Mouse (Mus musculus) liver, embryonic 15.5 days (tissue): Measurements from ENCODE around the gene Dab2. TPM values are rescaled to one million over a fixed set of nuclear protein-coding genes. Genes with fewer than 3 reads are reported as not detected.

ENCODE experiments used
- ATAC-seq: fragments of 200-750 bp; cut with Nextera tagmentation; 2 replicates; pipeline ENCODE4 v1.8.0; 2017; ENCODE audit warnings: moderate number of reproducible peaks, mild to moderate bottlenecking, moderate library complexity; ENCODE audit not compliant: insufficient read depth
- H3K27ac ChIP-seq: fragments of 300-500 bp; sonication (generic); replicated peaks from 2 replicates; pipeline ENCODE4 v1.5.1; 2015; ENCODE audit warnings: mild to moderate bottlenecking, inconsistent platforms
- H3K27me3 ChIP-seq: fragments of 300-500 bp; sonication (generic); 2 replicates; pipeline ENCODE4 v1.6.1; 2015; ENCODE audit warnings: mild to moderate bottlenecking, inconsistent platforms
- H3K36me3 ChIP-seq: fragments of 300-500 bp; sonication (generic); replicated peaks from 2 replicates; pipeline ENCODE4 v1.6.1; 2015; ENCODE audit warnings: moderate library complexity, mild to moderate bottlenecking, inconsistent platforms
- H3K4me1 ChIP-seq: fragments of 300-500 bp; sonication (generic); replicated peaks from 2 replicates; pipeline ENCODE4 v1.6.1; 2015; ENCODE audit warnings: inconsistent platforms
- H3K4me2 ChIP-seq: fragments of 300-500 bp; sonication (generic); 2 replicates; pipeline ENCODE4 v1.6.1; 2015; ENCODE audit warnings: moderate library complexity, mild to moderate bottlenecking, inconsistent platforms
- H3K4me3 ChIP-seq: fragments of 300-500 bp; sonication (generic); replicated peaks from 2 replicates; pipeline ENCODE4 v1.5.1; 2015; ENCODE audit warnings: mild to moderate bottlenecking, inconsistent platforms
- H3K9ac ChIP-seq: fragments of 300-500 bp; sonication (generic); 2 replicates; pipeline ENCODE4 v1.6.1; 2015; ENCODE audit warnings: moderate library complexity, mild to moderate bottlenecking, inconsistent platforms
- H3K9me3 ChIP-seq: fragments of 300-500 bp; sonication (generic); replicated peaks from 2 replicates; pipeline ENCODE4 v1.6.1; 2016; ENCODE audit warnings: inconsistent platforms
- WGBS: fragments of 180-500 bp; shearing (Covaris S2); methylation state at CpG from one replicate; pipeline ENCODE4 v1.1.7; 2015; ENCODE audit warnings: mixed read lengths; ENCODE audit not compliant: insufficient replicate concordance; 5-methylcytosine and 5-hydroxymethylcytosine counted together
- polyA plus RNA-seq: library from polyadenylated mRNA; unstranded; fragments of >200 nt; fragmentation: Nextera tagmentation; extraction: Ambion mirVana; gene quantifications from 2 replicates; pipeline ENCODE4 v1.2.1, GENCODE M21; 2015

The Dab2 gene
- polyA plus RNA-seq, 1 experiment from 2014 or later = 7.9 TPM

GRCm38 (mm10) chr15:6325443-6325842 lies 25.9 kb downstream of the Dab2 start:
- Histone ChIP-seq H3K36me3 (no peaks in the 10 kb centered on the region), H3K4me3 (no peak overlapping the region), H3K27ac (no peak overlapping the region), H3K27me3 (no peaks in the 10 kb centered on the region), H3K4me1 (no peaks in the 10 kb centered on the region), H3K9ac (no peak overlapping the region), H3K9me3 (no peaks in the 10 kb centered on the region), H3K4me2 (no peak overlapping the region)
- WGBS = 54% methylated on average over 4 of the region's 4 CpGs
- ATAC-seq = no peak

GRCm38 (mm10) chr15:6326011-6326410 lies 26.4 kb downstream of the Dab2 start:
- Histone ChIP-seq H3K4me2 (no peak overlapping the region), H3K9me3 (no peaks in the 10 kb centered on the region), H3K36me3 (no peaks in the 10 kb centered on the region), H3K4me1 (no peaks in the 10 kb centered on the region), H3K27ac (no peak overlapping the region), H3K27me3 (no peaks in the 10 kb centered on the region), H3K9ac (no peak overlapping the region), H3K4me3 (no peak overlapping the region)
- no peak for ATAC-seq
- 58% methylated on average over 4 of the region's 4 CpGs for WGBS

- no peaks in the 10 kb centered on the region for H3K4me1 ChIP-seq
- H3K4me2 ChIP-seq = no peak overlapping the region
- no peaks in the 10 kb centered on the region for H3K9me3 ChIP-seq
- H3K4me3 ChIP-seq = no peak overlapping the region
- no peaks in the 10 kb centered on the region for H3K36me3 ChIP-seq
- H3K27ac ChIP-seq = no peak overlapping the region
- no peaks in the 10 kb centered on the region for H3K27me3 ChIP-seq
- WGBS = 44% methylated on average over 2 of the region's 2 CpGs
- ATAC-seq = no peak
- no peak overlapping the region for H3K9ac ChIP-seq
These were observed 31.8 kb downstream of the Dab2 start for GRCm38 (mm10) chr15:6331380-6331779.

DNA sequence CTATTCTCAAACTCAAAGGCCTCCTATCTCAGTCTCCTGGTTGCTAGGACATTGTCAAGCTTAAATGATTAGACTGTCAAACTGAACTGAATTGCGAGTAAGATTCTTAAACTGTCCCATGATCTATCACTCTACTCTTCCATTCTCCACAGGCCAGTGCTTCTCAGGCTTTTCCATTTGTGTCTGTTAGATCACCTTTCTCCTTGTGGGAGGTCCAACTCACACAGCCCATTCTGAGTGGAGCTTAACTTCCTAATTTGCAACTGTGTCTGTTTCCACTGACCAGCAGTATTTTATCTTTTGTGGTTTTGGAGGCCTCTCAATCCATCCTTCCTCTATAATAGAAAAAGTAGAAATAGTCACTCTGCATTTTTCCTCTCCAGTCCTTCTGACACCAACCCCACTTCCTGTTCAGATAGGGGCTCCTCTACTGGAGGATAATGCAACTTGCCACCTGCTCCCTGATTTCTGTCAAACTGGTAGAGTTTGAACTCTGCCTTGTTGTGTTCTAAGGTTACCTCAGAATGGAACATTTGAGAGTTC lies 35.1 kb downstream of the Dab2 start:
- H3K9ac ChIP-seq = no peak overlapping the region
- no peak overlapping the region for H3K4me2 ChIP-seq
- WGBS = 22% methylated on average over 1 of the region's 1 CpGs
- no peak overlapping the region for H3K27ac ChIP-seq
- H3K36me3 ChIP-seq = no peaks in the 10 kb centered on the region
- no peaks in the 10 kb centered on the region for H3K4me1 ChIP-seq
- no peaks in the 10 kb centered on the region for H3K27me3 ChIP-seq
- H3K9me3 ChIP-seq = no peaks in the 10 kb centered on the region
- ATAC-seq = no peak
- H3K4me3 ChIP-seq = no peak overlapping the region

GRCm38 (mm10) chr15:6339767-6340166 lies 40.2 kb downstream of the Dab2 start:
- WGBS = 67% methylated on average over 5 of the region's 5 CpGs
- H3K9ac ChIP-seq = no peak overlapping the region
- no peak overlapping the region for H3K4me2 ChIP-seq
- no peaks in the 10 kb centered on the region for H3K4me1 ChIP-seq
- H3K9me3 ChIP-seq = no peaks in the 10 kb centered on the region
- no peak for ATAC-seq
- no peaks in the 10 kb centered on the region for H3K36me3 ChIP-seq
- H3K27ac ChIP-seq = no peak overlapping the region
- no peaks in the 10 kb centered on the region for H3K27me3 ChIP-seq
- no peak overlapping the region for H3K4me3 ChIP-seq

GRCm38 (mm10) chr15:6340347-6340746 lies 40.8 kb downstream of the Dab2 start:
- Histone ChIP-seq H3K9ac (no peak overlapping the region), H3K9me3 (no peaks in the 10 kb centered on the region), H3K36me3 (no peaks in the 10 kb centered on the region), H3K4me1 (no peaks in the 10 kb centered on the region), H3K27me3 (no peaks in the 10 kb centered on the region), H3K4me2 (no peak overlapping the region), H3K4me3 (no peak overlapping the region), H3K27ac (no peak overlapping the region)
- 66% methylated on average over 6 of the region's 6 CpGs for WGBS
- ATAC-seq = no peak

GRCm38 (mm10) chr15:6341427-6341826 lies 41.8 kb downstream of the Dab2 start:
- Histone ChIP-seq H3K27me3 (no peaks in the 10 kb centered on the region), H3K9me3 (no peaks in the 10 kb centered on the region), H3K27ac (no peak overlapping the region), H3K4me3 (no peak overlapping the region), H3K9ac (no peak overlapping the region), H3K4me1 (no peaks in the 10 kb centered on the region), H3K4me2 (no peak overlapping the region), H3K36me3 (no peaks in the 10 kb centered on the region)
- 30% methylated on average over 6 of the region's 6 CpGs for WGBS
- ATAC-seq = no peak

DNA sequence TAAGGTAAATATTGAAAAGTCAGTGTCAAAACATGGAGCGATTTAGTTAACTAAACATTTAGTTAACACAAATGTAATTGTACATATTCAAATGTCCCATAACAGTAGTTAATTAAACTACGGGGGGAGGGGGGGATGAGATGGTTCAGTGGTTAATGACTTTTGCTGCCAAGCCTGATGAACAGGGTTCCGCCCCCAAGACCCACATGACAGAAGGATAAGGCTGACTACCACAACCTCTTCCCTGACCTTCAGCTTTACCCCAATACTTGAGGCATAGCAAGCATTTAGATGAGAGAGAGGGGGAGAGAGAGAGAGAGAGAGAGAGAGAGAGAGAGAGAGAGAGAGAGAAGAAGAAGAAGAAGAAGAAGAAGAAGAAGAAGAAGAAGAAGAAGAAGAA lies 54.3 kb downstream of the Dab2 start:
- Histone ChIP-seq H3K9me3 (no peaks in the 10 kb centered on the region), H3K27me3 (no peaks in the 10 kb centered on the region), H3K4me1 (no peaks in the 10 kb centered on the region), H3K36me3 (no peaks in the 10 kb centered on the region), H3K4me3 (no peak overlapping the region), H3K27ac (no peak overlapping the region), H3K4me2 (no peak overlapping the region), H3K9ac (no peak overlapping the region)
- 69% methylated on average over 3 of the region's 3 CpGs for WGBS
- no peak for ATAC-seq

GRCm38 (mm10) chr15:6359859-6360258 lies 60.3 kb downstream of the Dab2 start:
- Histone ChIP-seq H3K4me3 (no peak overlapping the region), H3K27ac (no peak overlapping the region), H3K27me3 (no peaks in the 10 kb centered on the region), H3K9me3 (no peaks in the 10 kb centered on the region), H3K4me2 (no peak overlapping the region), H3K9ac (no peak overlapping the region), H3K36me3 (no peaks in the 10 kb centered on the region), H3K4me1 (no peaks in the 10 kb centered on the region)
- WGBS = 68% methylated on average over 2 of the region's 2 CpGs
- no peak for ATAC-seq

DNA sequence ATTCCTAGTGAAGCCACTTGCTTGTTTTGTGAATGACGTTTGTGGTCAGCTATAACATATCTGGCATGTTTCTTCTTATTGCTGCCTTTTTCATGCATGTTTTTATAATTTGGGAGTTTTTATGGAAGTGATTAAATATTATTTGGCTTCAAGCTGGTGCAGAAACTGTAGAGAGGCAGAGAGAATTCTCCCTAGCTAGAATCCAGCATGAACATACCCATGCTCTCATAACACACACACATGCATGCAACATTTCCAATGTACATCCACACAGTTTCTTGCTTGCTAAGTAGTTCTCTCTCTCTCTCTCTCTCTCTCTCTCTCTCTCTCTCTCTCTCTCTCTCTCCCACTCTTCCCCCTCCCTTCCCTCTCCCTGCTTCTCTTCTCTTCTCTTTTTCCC lies 70.4 kb downstream of the Dab2 start:
- WGBS = 22% methylated on average over 1 of the region's 1 CpGs
- H3K36me3 ChIP-seq = no peaks in the 10 kb centered on the region

GRCm38 (mm10) chr15:6371486-6371885 lies 71.9 kb downstream of the Dab2 start:
- Histone ChIP-seq H3K4me2 (no peak overlapping the region), H3K9me3 (no peaks in the 10 kb centered on the region), H3K36me3 (no peaks in the 10 kb centered on the region), H3K27me3 (no peaks in the 10 kb centered on the region), H3K4me1 (no peaks in the 10 kb centered on the region), H3K27ac (no peak overlapping the region), H3K9ac (no peak overlapping the region), H3K4me3 (no peak overlapping the region)
- WGBS = 65% methylated on average over 2 of the region's 2 CpGs
- no peak for ATAC-seq

More for the DNA sequence above, 70.4 kb downstream of the Dab2 start:
- Histone ChIP-seq H3K4me3 (no peak overlapping the region), H3K27ac (no peak overlapping the region), H3K9ac (no peak overlapping the region), H3K27me3 (no peaks in the 10 kb centered on the region), H3K4me1 (no peaks in the 10 kb centered on the region), H3K9me3 (no peaks in the 10 kb centered on the region), H3K4me2 (no peak overlapping the region)
- ATAC-seq = no peak

GRCm38 (mm10) chr15:6375016-6375415 lies 75.4 kb downstream of the Dab2 start:
- 64% methylated on average over 13 of the region's 13 CpGs for WGBS
- no peaks in the 10 kb centered on the region for H3K27me3 ChIP-seq
- no peak for ATAC-seq
- no peak overlapping the region for H3K9ac ChIP-seq
- no peak overlapping the region for H3K4me2 ChIP-seq
- H3K27ac ChIP-seq = no peak overlapping the region
- H3K9me3 ChIP-seq = no peaks in the 10 kb centered on the region
- H3K4me3 ChIP-seq = no peak overlapping the region
- H3K36me3 ChIP-seq = no peaks in the 10 kb centered on the region
- no peaks in the 10 kb centered on the region for H3K4me1 ChIP-seq
